Mouse (Mus musculus): Measurements from ENCODE around the gene Acer3. TPM values are rescaled to one million over a fixed set of nuclear protein-coding genes. Genes with fewer than 3 reads are reported as not detected.
A peak's percentile ranks its signal among the peaks of the same experiment; 100 is the strongest.
"Not testable (repeated sequence)": the region's sequence is repeated elsewhere in the genome, so short reads cannot be mapped to it uniquely, and the experiment has no call there.

Gene Acer3
- polyA plus RNA-seq, 1 experiment from 2014 or later: 25.7 TPM

DNA sequence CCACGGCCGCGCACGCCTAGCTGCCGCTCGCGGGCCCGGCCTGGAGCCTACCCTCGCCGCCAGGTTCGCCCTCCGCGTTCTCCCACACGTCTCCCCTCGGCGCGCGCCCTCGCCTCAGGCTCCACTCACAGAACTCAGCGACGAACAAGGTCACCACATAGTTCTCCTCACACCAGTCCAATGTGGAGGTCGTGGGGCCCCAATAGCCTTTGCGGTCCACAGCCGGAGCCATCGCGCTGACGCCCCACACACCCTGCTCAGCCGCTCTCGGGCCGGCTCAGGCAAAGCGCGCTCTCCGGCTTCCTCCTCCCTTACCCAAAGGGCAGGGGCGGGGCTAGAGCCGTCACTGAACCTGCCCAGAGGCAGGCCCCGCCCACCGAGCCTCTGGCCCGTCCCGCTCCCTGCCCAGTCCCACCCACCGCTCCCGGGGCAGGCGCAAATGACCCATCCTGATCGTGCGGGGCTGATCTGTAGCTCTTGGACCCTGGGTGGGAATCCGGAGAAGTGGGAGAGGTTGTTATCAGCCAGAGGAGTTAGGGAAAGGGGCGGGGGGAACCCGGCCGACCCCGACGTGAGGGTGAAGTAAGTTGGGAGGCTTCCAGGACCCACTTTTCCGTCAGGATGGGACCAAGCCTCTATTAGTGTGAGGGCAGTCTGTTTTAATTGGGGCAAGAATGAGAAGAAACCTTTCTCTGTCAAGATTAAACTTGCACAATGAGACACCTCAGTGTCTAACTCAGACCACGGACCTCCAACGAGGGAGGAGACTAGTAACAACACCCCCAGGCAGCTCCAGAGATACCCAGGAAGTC lies 11.6 kb downstream of the Acer3 start:
- Histone ChIP-seq H3K36me3 (no peaks in the 10 kb centered on the region), H3K4me3 (peak overlapping the region; percentile 88), H3K27me3 (ENCODE audit: insufficient read depth, poor library complexity, severe bottlenecking) (no peaks in the 10 kb centered on the region), H3K4me1 (peaks cover 10% of the 10 kb centered on the region), H3K9me3 (no peaks in the 10 kb centered on the region), H3K27ac (peak overlapping the region; percentile 94)
- peak; percentile 98 for DNase-seq (ENCODE audit: low spot score)
- WGBS: under 1% methylated on average over 53 of the region's 53 CpGs

DNA sequence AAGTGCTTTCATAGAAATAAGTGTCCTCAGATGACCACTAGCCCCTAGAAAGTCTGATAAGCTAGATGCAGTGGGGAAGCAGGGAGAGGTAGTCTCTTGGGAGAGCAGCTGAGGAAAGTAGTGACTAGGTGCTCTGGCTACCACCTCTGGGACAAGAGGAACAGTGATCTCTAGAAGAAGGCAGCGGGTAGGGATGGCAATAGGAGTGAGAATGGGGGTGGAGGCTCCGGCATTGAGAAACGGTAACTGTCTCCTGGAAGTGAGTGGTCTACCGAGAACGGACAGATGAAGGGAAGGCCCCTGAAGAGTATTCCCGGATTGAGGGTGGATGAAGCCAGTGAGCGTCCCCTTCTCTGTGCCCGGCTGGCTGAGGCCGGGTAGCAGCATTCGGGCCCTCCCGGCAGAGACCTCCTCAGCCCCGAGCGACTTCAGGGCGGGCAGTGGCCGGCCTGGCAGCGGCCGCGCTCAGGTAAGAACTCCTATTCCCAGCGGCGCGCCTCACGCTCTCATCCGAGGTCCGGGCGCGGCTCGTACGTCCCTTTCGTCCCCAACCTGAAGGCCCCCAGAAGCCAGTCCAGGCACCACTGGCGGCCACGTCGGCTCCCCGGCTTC lies 12.3 kb downstream of the Acer3 start:
- H3K9me3 ChIP-seq: no peaks in the 10 kb centered on the region
- H3K36me3 ChIP-seq: no peaks in the 10 kb centered on the region
- H3K27me3 ChIP-seq (ENCODE audit: insufficient read depth, poor library complexity, severe bottlenecking): no peaks in the 10 kb centered on the region
- peak overlapping the region; percentile 94 for H3K27ac ChIP-seq
- peaks cover 10% of the 10 kb centered on the region for H3K4me1 ChIP-seq
- DNase-seq (ENCODE audit: low spot score): peak; percentile 82
- under 1% methylated on average over 33 of the region's 33 CpGs for WGBS
- H3K4me3 ChIP-seq: peak overlapping the region; percentile 88

DNA sequence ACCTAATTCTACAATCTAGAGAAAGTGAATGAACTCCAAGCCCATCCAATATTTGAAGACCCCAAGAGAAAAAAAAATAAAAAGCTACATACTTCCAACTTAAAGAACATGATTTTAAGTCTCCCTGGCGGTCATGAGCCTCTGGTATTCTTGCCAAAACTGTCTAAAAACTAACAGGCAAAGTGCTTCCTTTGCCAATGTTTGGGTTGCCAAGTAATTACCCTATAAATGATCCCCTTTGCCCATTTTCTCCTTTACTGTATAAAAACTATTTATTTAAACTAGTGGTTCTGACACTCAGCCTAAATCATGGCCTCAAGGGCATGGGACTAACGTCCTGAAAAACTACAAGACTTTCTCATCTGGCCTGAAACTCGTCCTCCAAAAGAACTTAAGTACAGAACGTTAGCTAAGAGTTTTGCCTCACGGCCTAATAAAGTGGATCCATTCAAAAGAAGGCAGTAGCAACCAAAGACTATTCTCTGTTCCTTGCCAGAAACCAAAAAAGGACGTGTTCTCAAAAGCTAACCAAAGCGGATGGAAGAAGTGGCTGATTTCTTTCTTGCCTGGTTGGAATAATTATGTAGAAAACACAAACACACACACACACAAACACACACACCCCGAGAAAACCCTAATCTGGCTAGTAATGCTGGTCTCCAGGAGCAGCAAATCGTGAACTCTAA lies 12.9 kb downstream of the Acer3 start:
- no peaks in the 10 kb centered on the region for H3K9me3 ChIP-seq
- 48% methylated on average over 9 of the region's 9 CpGs for WGBS
- DNase-seq (ENCODE audit: low spot score): no peak
- no peaks in the 10 kb centered on the region for H3K36me3 ChIP-seq
- peak overlapping the region; percentile 94 for H3K27ac ChIP-seq
- no peaks in the 10 kb centered on the region for H3K27me3 ChIP-seq (ENCODE audit: insufficient read depth, poor library complexity, severe bottlenecking)
- H3K4me1 ChIP-seq: peaks cover 10% of the 10 kb centered on the region
- H3K4me3 ChIP-seq: peak overlapping the region; percentile 88

DNA sequence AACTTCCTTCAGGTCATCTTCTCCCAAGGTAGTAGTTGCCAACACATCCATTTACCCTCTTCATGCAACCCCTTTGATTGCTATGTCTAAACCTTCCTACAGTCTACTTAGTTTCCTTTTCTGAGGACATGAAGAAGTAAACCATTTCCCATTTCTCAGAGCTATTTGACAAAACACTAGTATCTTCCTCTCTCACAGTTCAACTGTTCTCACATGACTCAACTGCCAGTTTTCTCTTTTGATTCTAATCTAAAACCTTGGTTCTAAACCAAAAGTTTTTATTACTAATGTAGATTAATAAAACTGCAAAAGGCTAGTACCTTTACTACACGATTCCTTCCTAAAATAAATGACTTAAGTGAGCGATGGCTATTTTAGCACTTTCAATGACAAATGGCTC lies 13.6 kb downstream of the Acer3 start:
- no peak overlapping the region for H3K27ac ChIP-seq
- DNase-seq (ENCODE audit: low spot score): no peak
- no peaks in the 10 kb centered on the region for H3K36me3 ChIP-seq
- 90% methylated on average over 2 of the region's 2 CpGs for WGBS
- H3K9me3 ChIP-seq: no peaks in the 10 kb centered on the region
- no peaks in the 10 kb centered on the region for H3K27me3 ChIP-seq (ENCODE audit: insufficient read depth, poor library complexity, severe bottlenecking)
- H3K4me3 ChIP-seq: no peak overlapping the region
- H3K4me1 ChIP-seq: peaks cover 10% of the 10 kb centered on the region

DNA sequence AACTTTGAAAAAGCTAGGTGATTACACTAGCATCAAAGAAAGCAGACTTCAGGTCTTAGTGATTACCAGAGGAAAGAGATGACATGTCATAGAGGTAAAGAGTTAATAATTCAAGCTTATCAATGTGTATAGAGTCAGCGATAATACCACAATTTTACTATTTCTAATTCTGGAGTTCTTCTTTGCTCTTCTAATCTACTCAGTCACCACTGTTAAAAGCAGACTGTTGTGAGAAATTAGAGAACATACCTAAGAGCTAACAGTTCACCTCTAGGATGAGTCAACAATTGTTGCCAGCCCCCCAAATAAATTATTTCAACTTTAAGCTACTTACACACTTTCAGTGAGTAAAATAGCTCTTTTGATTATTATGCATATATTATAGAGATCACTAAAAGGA lies 28.1 kb downstream of the Acer3 start:
- H3K4me3 ChIP-seq: no peak overlapping the region
- H3K27ac ChIP-seq: no peak overlapping the region
- no peaks in the 10 kb centered on the region for H3K27me3 ChIP-seq (ENCODE audit: insufficient read depth, poor library complexity, severe bottlenecking)
- H3K9me3 ChIP-seq: no peaks in the 10 kb centered on the region
- WGBS: 85% methylated on average over 1 of the region's 1 CpGs
- H3K36me3 ChIP-seq: no peaks in the 10 kb centered on the region
- DNase-seq (ENCODE audit: low spot score): no peak
- H3K4me1 ChIP-seq: no peaks in the 10 kb centered on the region

DNA sequence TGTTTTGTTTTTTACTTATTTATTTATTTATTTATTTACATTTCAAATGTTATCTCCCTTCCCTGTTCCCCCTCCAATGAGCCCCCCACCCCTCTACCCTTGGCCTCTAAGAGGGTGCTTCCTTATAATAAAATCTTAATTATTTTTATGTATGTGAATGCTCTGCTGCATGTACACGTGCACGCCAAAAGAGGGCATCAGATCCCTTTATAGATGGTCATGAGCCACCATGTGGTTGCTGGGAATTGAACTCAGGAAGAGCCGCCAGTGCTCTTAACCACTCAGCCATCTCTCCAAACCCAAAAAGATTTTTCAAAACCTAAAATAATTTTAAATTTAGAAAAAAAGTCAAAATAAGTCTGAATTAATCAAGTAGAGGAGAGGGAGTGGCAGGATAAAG lies 31.4 kb downstream of the Acer3 start:
- no peaks in the 10 kb centered on the region for H3K27me3 ChIP-seq (ENCODE audit: insufficient read depth, poor library complexity, severe bottlenecking)
- 35% methylated on average over 3 of the region's 3 CpGs for WGBS
- no peak overlapping the region for H3K4me3 ChIP-seq
- no peak overlapping the region for H3K27ac ChIP-seq
- no peaks in the 10 kb centered on the region for H3K4me1 ChIP-seq
- no peaks in the 10 kb centered on the region for H3K36me3 ChIP-seq
- DNase-seq (ENCODE audit: low spot score): no peak
- H3K9me3 ChIP-seq: no peaks in the 10 kb centered on the region

DNA sequence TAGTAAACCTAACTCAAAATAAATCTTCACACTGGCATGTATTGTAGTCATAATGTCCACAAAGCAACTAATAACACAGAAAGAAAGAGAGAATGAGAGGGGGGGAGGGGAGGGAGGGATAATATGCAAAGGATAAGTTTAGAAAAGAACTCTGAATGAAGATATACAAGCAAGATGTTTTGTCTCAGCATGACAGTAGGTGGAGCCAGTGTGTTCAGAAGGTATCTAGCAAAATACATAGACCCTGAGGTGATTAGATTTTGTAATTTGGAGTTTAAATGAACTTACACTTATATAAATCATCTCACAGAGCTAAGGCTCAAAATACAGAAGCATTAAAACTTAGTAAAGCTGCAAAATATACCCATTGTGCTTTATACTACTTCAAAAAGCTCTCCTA lies 44.7 kb downstream of the Acer3 start:
- Histone ChIP-seq H3K9me3 (no peaks in the 10 kb centered on the region), H3K27ac (no peak overlapping the region), H3K4me3 (no peak overlapping the region), H3K27me3 (ENCODE audit: insufficient read depth, poor library complexity, severe bottlenecking) (no peaks in the 10 kb centered on the region), H3K4me1 (no peaks in the 10 kb centered on the region), H3K36me3 (no peaks in the 10 kb centered on the region)
- DNase-seq (ENCODE audit: low spot score): no peak

DNA sequence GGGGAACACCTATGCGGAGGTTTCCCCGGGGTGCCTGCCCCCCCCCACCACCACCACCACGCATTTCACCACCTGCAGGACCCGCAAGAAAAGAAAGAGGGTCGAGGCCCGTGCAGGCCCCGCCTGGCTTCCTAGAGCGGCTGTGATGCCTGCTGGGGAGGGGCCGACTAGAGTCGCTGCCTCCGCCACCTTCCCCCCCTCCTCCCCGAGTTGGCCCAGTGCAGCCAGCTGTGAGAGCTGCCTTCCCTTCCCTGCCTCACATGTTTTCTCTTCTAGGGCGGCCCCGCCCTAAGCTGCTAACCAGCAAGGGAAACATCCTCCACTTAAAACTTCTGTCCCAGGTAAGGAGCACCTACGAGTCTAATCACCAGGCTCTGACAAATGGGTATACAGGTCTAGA lies 52.8 kb downstream of the Acer3 start:
- DNase-seq (ENCODE audit: low spot score); H3K36me3 ChIP-seq; H3K27me3 ChIP-seq (ENCODE audit: insufficient read depth, poor library complexity, severe bottlenecking); H3K9me3 ChIP-seq; H3K4me1 ChIP-seq: not testable (repeated sequence)
- H3K4me3 ChIP-seq: peak overlapping the region; percentile 55
- H3K27ac ChIP-seq: peak overlapping the region; percentile 72; the same call in 1 of the 2 replicates
- 19% methylated on average over 15 of the region's 15 CpGs for WGBS

DNA sequence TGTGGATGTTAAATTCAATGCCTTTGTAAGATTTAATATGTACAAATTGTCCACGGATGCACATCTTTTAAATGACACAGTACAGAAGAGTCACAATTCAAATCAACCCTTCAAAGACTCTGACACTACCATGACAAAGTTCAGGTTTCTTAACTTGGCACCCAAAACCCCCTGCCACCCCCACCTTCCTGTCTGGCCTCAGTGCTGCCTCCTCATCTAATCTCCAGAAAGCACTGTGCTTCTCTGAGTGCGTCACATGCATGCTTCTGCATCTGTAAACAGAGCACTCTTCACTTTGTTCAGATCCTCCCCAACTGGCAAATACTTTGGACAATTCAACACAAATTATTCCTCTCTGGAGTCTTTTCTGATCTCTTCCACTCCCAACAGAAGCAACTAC lies 68.5 kb downstream of the Acer3 start:
- no peaks in the 10 kb centered on the region for H3K27me3 ChIP-seq (ENCODE audit: insufficient read depth, poor library complexity, severe bottlenecking)

DNA sequence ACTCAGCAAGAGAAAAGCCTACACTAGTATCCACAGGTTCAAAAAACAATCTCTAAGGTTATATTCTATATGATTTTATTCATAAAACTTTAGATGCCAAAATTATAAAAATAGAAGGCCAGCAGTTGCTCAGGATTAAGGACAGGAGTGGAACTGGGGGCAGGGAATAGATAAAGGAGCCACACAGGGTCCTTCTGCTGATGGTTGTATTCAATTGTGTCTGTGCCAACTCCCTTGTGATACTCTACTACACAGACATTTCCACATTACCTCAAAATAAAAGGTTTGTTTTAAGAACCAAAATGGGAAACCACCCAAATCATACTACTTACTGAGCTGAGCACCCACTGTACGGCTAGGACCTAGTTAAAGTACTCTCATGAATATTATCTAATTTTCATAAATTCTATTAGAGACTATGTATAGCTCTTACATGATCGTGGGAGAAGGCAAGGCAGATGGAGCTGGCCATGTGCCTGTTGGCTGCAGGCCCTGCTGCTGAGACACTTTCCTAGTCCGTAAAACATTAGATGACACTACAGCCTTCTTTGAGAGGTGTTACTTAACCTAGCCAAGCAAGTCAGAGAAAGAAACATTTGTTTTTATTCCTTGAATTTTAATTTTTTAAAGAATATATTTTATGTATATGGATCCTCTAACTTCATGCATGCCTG lies 84.2 kb downstream of the Acer3 start:
- H3K4me1 ChIP-seq: no peaks in the 10 kb centered on the region
- no peak overlapping the region for H3K4me3 ChIP-seq
- no peaks in the 10 kb centered on the region for H3K36me3 ChIP-seq
- no peak overlapping the region for H3K27ac ChIP-seq
- no peaks in the 10 kb centered on the region for H3K27me3 ChIP-seq (ENCODE audit: insufficient read depth, poor library complexity, severe bottlenecking)
- WGBS: 88% methylated on average over 3 of the region's 3 CpGs
- H3K9me3 ChIP-seq: no peaks in the 10 kb centered on the region
- no peak for DNase-seq (ENCODE audit: low spot score)

More for the DNA sequence above, 68.5 kb downstream of the Acer3 start:
- no peak for DNase-seq (ENCODE audit: low spot score)
- no peak overlapping the region for H3K27ac ChIP-seq
- WGBS: 83% methylated on average over 2 of the region's 2 CpGs
- no peaks in the 10 kb centered on the region for H3K4me1 ChIP-seq
- peaks cover 12% of the 10 kb centered on the region for H3K36me3 ChIP-seq
- no peak overlapping the region for H3K4me3 ChIP-seq
- H3K9me3 ChIP-seq: no peaks in the 10 kb centered on the region

DNA sequence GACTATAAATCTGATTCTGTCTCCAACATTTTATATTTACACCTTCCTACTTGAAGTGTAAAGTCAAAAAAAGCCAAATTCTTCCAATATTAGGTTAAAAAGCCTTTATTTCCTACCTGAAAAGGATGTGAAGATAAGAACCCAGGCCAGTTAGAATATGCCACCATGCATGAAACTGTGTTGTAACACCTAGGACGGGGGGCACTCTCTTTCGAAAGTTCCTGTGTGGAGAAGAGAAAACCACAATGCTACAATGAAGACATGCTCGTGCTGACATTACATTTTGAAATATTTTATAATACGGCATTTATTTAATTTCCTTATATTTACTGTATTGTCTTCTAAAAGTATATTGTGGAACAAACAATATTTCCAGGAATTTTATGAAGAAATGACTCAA lies 97.2 kb downstream of the Acer3 start:
- H3K9me3 ChIP-seq: no peaks in the 10 kb centered on the region
- H3K36me3 ChIP-seq: no peaks in the 10 kb centered on the region; the same call in 1 of the 2 replicates
- no peaks in the 10 kb centered on the region for H3K27me3 ChIP-seq (ENCODE audit: insufficient read depth, poor library complexity, severe bottlenecking)
- no peak overlapping the region for H3K4me3 ChIP-seq
- no peak for DNase-seq (ENCODE audit: low spot score)
- 86% methylated on average over 4 of the region's 4 CpGs for WGBS
- no peaks in the 10 kb centered on the region for H3K4me1 ChIP-seq
- no peak overlapping the region for H3K27ac ChIP-seq

DNA sequence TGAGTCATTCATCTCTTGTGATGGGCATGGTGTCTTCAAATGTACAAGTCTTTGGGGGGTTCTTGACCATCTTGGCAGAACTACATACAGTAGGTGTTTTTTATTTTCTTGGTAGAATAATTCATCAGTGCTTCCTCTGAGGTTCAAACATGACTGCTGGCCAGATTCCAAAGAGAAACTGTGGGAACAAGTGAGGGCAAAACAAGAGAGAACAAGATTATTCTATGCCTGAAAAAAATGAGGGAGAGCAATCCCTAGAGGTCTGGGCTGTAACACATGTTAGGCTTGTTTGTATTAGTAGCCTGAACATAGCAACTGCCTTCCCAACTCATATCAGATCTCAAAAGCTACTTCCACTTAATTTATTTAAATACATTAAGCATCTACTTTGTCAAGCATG lies 104.3 kb downstream of the Acer3 start:
- no peak for DNase-seq (ENCODE audit: low spot score)
- H3K4me3 ChIP-seq: no peak overlapping the region

DNA sequence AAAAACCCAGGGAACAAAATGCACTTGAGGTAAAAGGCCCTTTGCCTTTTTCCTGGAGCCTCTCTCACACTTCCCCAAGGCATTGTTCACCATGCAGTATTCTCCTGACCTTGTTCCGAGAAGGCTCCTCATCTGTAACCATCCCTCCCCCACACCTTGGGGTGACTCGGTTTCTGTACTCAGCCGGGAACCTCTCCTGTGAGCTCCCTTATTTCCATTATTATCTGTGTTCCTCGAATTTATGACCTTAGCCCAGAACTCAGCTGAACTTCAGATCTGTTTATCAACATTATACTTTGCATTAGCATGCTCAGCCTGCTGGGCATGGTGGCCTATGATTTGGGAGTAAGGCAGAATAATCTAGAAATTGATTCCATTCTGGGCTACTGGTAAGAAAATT lies 118.1 kb downstream of the Acer3 start:
- H3K27ac ChIP-seq: no peak overlapping the region
- DNase-seq (ENCODE audit: low spot score): peak; percentile 41
- 0 out of 2 replicates have a peak, but pooled peaks cover 2% of the 10 kb centered on the region for H3K4me1 ChIP-seq
- H3K36me3 ChIP-seq: no peaks in the 10 kb centered on the region
- no peaks in the 10 kb centered on the region for H3K27me3 ChIP-seq (ENCODE audit: insufficient read depth, poor library complexity, severe bottlenecking)
- 68% methylated on average over 4 of the region's 4 CpGs for WGBS
- H3K9me3 ChIP-seq: no peaks in the 10 kb centered on the region
- no peak overlapping the region for H3K4me3 ChIP-seq

More for the DNA sequence above, 104.3 kb downstream of the Acer3 start:
- Histone ChIP-seq H3K4me1 (no peaks in the 10 kb centered on the region), H3K27ac (no peak overlapping the region), H3K9me3 (no peaks in the 10 kb centered on the region), H3K27me3 (ENCODE audit: insufficient read depth, poor library complexity, severe bottlenecking) (no peaks in the 10 kb centered on the region), H3K36me3 (peaks cover 3% of the 10 kb centered on the region)

Measured in heart, embryonic 10.5 days (tissue).